Mouse (Mus musculus) ES-Bruce4 (cell line): ENCODE measurements around the gene Fgfr2. TPM values are rescaled to one million over a fixed set of nuclear protein-coding genes. Genes with fewer than 3 reads are reported as not detected.

Experiments used
- H3K27ac ChIP-seq: 2 replicates; pipeline ENCODE4 v1.5.1; 2012; ENCODE audit warnings: low read length, inconsistent platforms; ENCODE audit not compliant: insufficient read depth
- H3K27me3 ChIP-seq: 2 replicates; pipeline ENCODE4 v1.6.1; 2012; ENCODE audit warnings: mild to moderate bottlenecking, low read length, inconsistent platforms; ENCODE audit not compliant: control insufficient read depth, poor library complexity, insufficient read depth, severe bottlenecking
- H3K36me3 ChIP-seq: 2 replicates; pipeline ENCODE4 v1.6.1; 2012; ENCODE audit warnings: inconsistent platforms, mild to moderate bottlenecking, low read length, moderate library complexity; ENCODE audit not compliant: control insufficient read depth, poor library complexity, insufficient read depth, severe bottlenecking
- H3K4me1 ChIP-seq: one replicate; pipeline ENCODE4 v1.8.1; 2011; ENCODE audit warnings: low read length; ENCODE audit not compliant: control insufficient read depth, insufficient read depth
- H3K4me3 ChIP-seq: 2 replicates; pipeline ENCODE4 v1.5.1; 2011; ENCODE audit warnings: low read depth, mild to moderate bottlenecking, low read length
- H3K9ac ChIP-seq: 2 replicates; pipeline ENCODE4 v1.6.1; 2012; ENCODE audit warnings: low read depth, mild to moderate bottlenecking, inconsistent platforms; ENCODE audit not compliant: poor library complexity, severe bottlenecking
- H3K9me3 ChIP-seq: replicated peaks from 2 replicates; pipeline ENCODE4 v1.6.1; 2012; ENCODE audit warnings: mild to moderate bottlenecking, low read length, inconsistent platforms; ENCODE audit not compliant: control insufficient read depth, poor library complexity, insufficient read depth, severe bottlenecking
- CTCF ChIP-seq: IDR thresholded peaks from one replicate; pipeline ENCODE4 v1.8.1; 2011; ENCODE audit warnings: low read depth, low read length
- EP300 ChIP-seq: IDR thresholded peaks from 2 replicates; pipeline ENCODE4 v1.6.1; 2011; ENCODE audit warnings: low read depth, low read length; ENCODE audit not compliant: insufficient read depth
- POLR2A ChIP-seq: IDR thresholded peaks from one replicate; pipeline ENCODE4 v1.8.1; 2011; ENCODE audit warnings: low read length; ENCODE audit not compliant: insufficient read depth
- polyA plus RNA-seq: library from polyadenylated mRNA; stranded (reverse); fragments of >200 nt; gene quantifications from 2 replicates; pipeline ENCODE4 v1.2.4, GENCODE M21; 2011; ENCODE audit warnings: low read depth; ENCODE audit not compliant: missing spikeins, insufficient read depth, insufficient read length

The Fgfr2 gene
- polyA plus RNA-seq, 1 experiment = 34.8 TPM

GRCm38 (mm10) chr7:131797161-131797560, 1326.0 kb downstream of the Fgfr2 start:
- no peaks in the 10 kb centered on the region for H3K9me3 ChIP-seq
- H3K36me3 ChIP-seq = no peaks in the 10 kb centered on the region
- TF ChIP-seq POLR2A = no peak
- no peak overlapping the region for H3K27ac ChIP-seq
- H3K4me1 ChIP-seq = no peaks in the 10 kb centered on the region
- no peaks in the 10 kb centered on the region for H3K27me3 ChIP-seq
- H3K9ac ChIP-seq = no peak overlapping the region
- no peak overlapping the region for H3K4me3 ChIP-seq

- Histone ChIP-seq H3K4me3 (no peak overlapping the region), H3K27ac (no peak overlapping the region), H3K4me1 (no peaks in the 10 kb centered on the region), H3K9ac (no peak overlapping the region), H3K27me3 (no peaks in the 10 kb centered on the region), H3K9me3 (no peaks in the 10 kb centered on the region), H3K36me3 (no peaks in the 10 kb centered on the region)
- no peak for TF ChIP-seq CTCF
- TF ChIP-seq POLR2A = no peak
- no peak for TF ChIP-seq EP300
Observed at GRCm38 (mm10) chr7:131788595-131789206, 1334.4 kb downstream of the Fgfr2 start.

GRCm38 (mm10) chr7:131785721-131786120, 1337.4 kb downstream of the Fgfr2 start:
- H3K9me3 ChIP-seq = no peaks in the 10 kb centered on the region
- no peaks in the 10 kb centered on the region for H3K4me1 ChIP-seq
- H3K9ac ChIP-seq = no peak overlapping the region
- no peak for TF ChIP-seq POLR2A
- no peak for TF ChIP-seq CTCF
- no peak for TF ChIP-seq EP300
- H3K4me3 ChIP-seq = no peak overlapping the region
- no peak overlapping the region for H3K27ac ChIP-seq
- no peaks in the 10 kb centered on the region for H3K27me3 ChIP-seq
- no peaks in the 10 kb centered on the region for H3K36me3 ChIP-seq

- Histone ChIP-seq H3K27me3 (peaks cover 1% of the 10 kb centered on the region; the same call in 1 of the 2 replicates), H3K4me1 (no peaks in the 10 kb centered on the region), H3K27ac (no peak overlapping the region), H3K9ac (no peak overlapping the region), H3K36me3 (no peaks in the 10 kb centered on the region), H3K9me3 (no peaks in the 10 kb centered on the region), H3K4me3 (no peak overlapping the region)
- TF ChIP-seq EP300 = no peak
- TF ChIP-seq POLR2A = no peak
- no peak for TF ChIP-seq CTCF
Observed at GRCm38 (mm10) chr7:131778271-131778985, 1344.7 kb downstream of the Fgfr2 start.

- no peak overlapping the region for H3K9ac ChIP-seq
Observed at GRCm38 (mm10) chr7:131777461-131778270, 1345.5 kb downstream of the Fgfr2 start.

More at GRCm38 (mm10) chr7:131777461-131778270, 1345.5 kb downstream of the Fgfr2 start:
- peaks cover 1% of the 10 kb centered on the region; the same call in 1 of the 2 replicates for H3K27me3 ChIP-seq
- TF ChIP-seq POLR2A (no peak), CTCF (no peak), EP300 (no peak)
- H3K9me3 ChIP-seq = no peaks in the 10 kb centered on the region
- no peaks in the 10 kb centered on the region for H3K4me1 ChIP-seq
- no peak overlapping the region for H3K27ac ChIP-seq
- no peak overlapping the region for H3K4me3 ChIP-seq
- H3K36me3 ChIP-seq = no peaks in the 10 kb centered on the region
